Mouse (Mus musculus) lung, adult 10 weeks (tissue): ENCODE data around the gene Naa60. TPM values are rescaled to one million over a fixed set of nuclear protein-coding genes. Genes with fewer than 3 reads are reported as not detected.

Experiments used
- polyA plus RNA-seq: library from polyadenylated mRNA; stranded (reverse); fragments of 350-450 nt; fragmentation: Illumina TruSeq; extraction: RNeasy Lipid Tissue Mini Kit (QIAGEN cat#74804); gene quantifications from one replicate; pipeline ENCODE4 v1.2.3, GENCODE M21; 2014; ENCODE audit warnings: low read depth, low replicate concordance; ENCODE audit not compliant: insufficient read depth

The Naa60 gene
- 27.7 TPM for polyA plus RNA-seq

GRCm38 (mm10) chr16:3872216-3873047 is at the start of gene Naa60:
Gene Naa60, plus strand, starts transcription at chr16:3872375.

DNA sequence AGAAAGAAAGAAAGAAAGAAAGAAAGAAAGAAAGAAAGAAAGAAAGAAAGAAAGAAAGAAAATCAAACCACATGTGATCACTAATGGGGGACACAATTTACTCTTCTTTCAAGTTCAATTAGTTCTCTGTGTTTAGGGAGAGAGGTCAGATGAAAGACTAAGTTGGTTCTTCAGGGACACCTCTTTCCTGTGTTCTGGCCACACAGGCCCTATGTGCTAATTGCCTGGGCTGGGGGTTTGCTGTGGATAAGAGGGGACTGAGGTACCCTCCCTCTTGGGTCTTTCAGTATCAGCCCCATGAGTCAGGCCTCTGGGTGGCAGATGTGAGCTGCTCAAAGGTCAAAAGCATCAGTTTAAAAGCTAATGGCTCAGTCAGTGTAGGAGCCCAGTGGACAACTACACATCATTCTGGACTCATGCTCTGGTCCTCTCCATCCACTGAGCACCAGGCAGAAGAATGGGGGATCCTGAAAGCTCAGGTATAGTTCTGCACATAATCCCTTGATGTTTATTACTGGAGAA is 41.5 kb upstream of the Naa60 start, which contains the start of gene Olfr15:
Olfr15 (plus strand) TSS at position 291 of the 522 bp plus-strand sequence.

DNA sequence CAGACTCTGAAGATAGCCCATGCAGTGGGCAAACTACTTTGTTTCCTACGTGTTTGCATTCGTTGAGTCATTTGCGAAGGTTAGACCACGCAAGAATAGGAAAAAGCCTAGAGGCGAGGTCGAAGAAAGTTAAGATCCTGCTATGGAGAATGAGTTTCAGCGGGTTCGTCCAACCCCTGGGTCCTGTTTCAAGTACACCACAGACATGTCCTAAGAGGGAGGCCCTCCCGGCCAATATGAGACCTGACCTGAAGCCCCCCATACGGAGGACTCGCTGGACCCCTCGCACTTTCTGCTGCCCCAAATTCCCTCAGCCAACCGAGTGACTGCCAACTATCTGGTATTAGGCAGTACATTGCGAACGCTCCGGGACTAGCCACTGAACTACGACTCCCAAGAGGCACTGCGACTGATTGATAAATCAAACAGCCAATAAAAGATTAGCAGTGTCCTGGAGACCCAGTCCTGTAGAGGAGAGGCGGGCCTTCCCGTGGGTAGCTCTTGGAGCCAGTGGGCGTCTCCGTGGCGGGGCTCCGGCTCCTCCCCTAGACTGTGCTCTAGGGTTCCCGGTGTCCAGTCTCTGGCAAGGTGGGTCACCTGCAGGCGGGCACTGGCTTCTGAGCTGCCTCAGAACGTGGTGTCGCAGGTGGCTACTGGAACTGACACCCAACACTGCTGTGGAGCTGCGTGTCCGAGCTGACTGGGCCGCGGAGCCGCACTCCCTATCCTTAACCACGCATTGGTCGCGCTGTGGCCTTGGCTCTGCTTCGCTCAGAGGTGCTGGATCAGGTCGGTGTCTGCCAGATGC is 25.3 kb upstream of the Naa60 start, which contains the start of gene Zfp174:
Zfp174 (plus strand) TSS at position 558 of the 808 bp plus-strand sequence.

DNA sequence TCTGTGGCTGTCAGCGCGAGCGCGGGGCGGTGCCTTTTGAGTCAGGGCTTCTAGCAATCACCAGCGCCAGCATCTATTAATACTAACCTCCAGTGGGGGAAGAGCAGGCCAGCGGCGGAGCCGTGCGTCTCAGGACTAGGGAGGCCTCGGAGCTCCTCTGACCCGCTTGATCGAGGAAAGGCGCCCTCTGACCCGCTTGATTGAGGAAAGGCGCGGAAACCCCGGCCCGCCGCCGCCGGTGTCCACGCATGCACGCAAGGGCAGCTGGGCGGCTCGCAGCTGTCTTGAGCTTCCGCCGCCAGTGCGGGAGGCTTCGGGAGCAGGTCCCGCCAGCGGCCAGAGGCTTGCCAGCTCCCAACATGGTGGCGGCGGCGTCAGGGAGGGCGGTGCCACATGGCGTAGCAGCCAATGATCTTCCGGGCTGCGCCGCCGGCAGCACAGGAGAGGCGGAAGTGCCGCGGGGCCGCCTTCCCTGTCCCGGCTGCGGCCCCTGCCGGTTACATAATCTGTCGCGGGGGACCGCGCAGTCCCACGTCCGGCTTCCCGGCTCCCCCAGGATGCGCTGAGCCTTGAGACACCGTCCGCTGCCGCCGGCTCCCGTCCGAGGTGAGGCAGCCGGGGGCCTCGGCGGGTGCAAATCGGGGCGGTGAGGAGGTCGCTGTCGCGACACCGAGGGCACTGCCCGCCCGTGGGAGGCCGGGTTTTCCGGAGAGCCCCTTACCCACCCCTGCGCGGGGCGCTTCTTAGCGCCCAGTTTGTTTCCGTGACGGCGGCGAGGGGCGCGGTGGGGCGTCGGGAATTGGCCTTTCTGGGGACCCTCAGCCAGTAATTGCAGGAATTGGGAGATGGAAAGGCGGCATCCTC is 12.3 kb downstream of the Naa60 start, which contains the start of the genes Zfp597 and Gm20695:
Zfp597 (minus strand) TSS at position 361 of the 864 bp plus-strand sequence.
Gm20695 (plus strand) TSS at position 448 of the 864 bp plus-strand sequence.

DNA sequence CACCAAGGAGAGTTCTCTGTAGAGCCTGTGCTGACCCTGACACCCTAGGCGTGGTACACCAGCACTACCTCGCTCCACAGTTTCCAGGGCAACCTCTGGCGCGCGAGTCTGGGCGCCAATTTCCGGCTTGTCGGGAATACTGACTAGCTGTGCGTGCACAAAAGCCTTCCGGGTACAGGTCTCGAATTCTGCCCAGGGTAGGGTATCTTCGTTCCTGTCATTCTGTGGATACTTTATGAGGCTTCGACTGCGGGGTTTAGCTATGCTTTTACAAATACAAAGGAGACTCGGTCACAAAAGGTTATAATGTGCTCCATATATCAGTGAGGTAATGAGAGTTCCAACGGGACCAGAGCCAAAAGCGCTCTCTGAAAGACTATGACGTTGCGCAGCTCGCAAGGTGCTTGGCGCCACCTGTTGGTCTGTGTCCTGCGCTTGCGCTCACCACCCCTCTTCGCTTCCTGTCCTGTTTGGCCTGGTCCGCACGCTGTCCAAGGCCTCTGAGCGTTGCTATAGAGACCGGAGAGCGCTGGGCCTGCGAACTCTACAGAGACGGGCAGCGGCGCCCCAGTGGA is 36.4 kb downstream of the Naa60 start, which contains the start of the genes 1700037C18Rik and Cluap1:
1700037C18Rik (minus strand) TSS at position 153 of the 575 bp plus-strand sequence.
Cluap1 (plus strand) TSS at position 265 of the 575 bp plus-strand sequence.

Other genes with a start within 250 kb of the Naa60 start
- 0.71 TPM for gene Mefv, start 154.3 kb upstream of the Naa60 start, polyA plus RNA-seq
- 11.0 TPM for gene Zfp263, start 128.3 kb upstream of the Naa60 start, polyA plus RNA-seq
- not detected for gene Olfr15, start 41.5 kb upstream of the Naa60 start, polyA plus RNA-seq
- 0.40 TPM for gene Zfp174, start 25.1 kb upstream of the Naa60 start, polyA plus RNA-seq
- gene Zfp597, start 12.2 kb downstream of the Naa60 start, polyA plus RNA-seq = 6.5 TPM
- 0.39 TPM for gene Gm20695, start 12.3 kb downstream of the Naa60 start, polyA plus RNA-seq
- gene 1700037C18Rik, start 36.3 kb downstream of the Naa60 start, polyA plus RNA-seq = 15.3 TPM
- gene Cluap1, start 36.4 kb downstream of the Naa60 start, polyA plus RNA-seq = 17.5 TPM
- 1.00 TPM for gene Nlrc3, start 104.3 kb downstream of the Naa60 start, polyA plus RNA-seq
- 5.6 TPM for gene Slx4, start 131.4 kb downstream of the Naa60 start, polyA plus RNA-seq
- not detected for gene Dnase1, start 164.6 kb downstream of the Naa60 start, polyA plus RNA-seq
- 39.3 TPM for gene Trap1, start 205.5 kb downstream of the Naa60 start, polyA plus RNA-seq